Mouse (Mus musculus) cerebellum, adult 11 months (tissue): ENCODE results near the gene Fbxo39.
"Not testable (repeated sequence)": the region's sequence is repeated elsewhere in the genome, so short reads cannot be mapped to it uniquely, and the experiment has no call there.

Experiments
- DNase-seq: peaks from one replicate; pipeline ENCODE4 v3.0.0; 2022

The Fbxo39 gene

DNA sequence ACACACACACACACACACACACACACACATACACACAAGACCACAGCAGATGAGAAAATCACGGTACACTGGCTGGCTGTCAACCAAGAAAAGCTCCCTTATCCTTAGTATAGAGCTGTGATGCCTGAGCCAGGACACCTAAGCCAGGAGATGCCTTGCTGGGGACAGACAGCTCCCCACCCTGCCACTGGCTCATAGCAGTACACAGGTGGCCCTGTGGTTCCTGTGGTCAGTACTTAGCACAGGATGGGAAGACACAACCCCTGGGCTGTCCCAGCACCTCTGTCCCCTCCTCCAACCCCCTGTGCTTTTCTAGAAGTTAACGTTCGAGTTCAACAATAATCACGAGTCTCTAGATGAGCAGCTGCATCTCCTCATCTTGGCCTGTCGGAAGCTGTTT lies 3.8 kb downstream of the Fbxo39 start:
- no peak for DNase-seq

- no peak for DNase-seq
Observed at GRCm38 (mm10) chr11:72324431-72324830, 10.2 kb downstream of the Fbxo39 start.

GRCm38 (mm10) chr11:72325701-72326100 lies 11.5 kb downstream of the Fbxo39 start:
- no peak for DNase-seq

DNA sequence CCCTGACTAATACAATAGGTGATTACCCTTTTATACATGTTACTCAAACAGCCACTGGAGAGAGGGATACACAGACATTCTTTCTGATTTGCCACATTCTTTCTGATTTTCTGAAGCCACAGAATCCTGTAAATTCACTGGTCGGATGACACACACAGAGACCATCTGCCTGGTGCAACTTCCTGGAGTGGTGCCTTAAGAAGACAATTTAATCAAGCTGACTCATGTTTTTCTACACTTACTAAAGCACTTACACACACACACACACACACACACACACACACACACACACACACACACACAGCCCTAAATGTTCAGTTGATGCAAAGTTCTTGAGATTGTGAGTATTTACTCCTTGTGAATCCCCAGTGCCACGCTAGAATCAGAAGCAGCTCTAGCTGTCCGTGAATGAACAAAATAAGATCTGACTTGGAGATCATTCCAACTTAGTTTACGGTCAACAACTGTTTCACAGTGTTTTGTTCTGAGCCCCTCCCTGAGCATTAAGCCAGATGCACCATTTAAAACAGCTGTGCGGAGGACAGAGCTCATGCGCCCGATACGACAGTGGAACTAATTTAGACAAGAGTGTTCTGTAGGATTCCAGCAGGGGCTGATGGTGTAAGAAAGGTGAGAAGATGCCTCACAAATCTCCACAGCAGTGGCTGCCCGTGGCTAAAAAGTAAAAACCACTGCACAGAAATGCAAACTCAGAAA lies 18.9 kb downstream of the Fbxo39 start:
- no peak for DNase-seq

- DNase-seq, result no peak
Observed at GRCm38 (mm10) chr11:72334653-72335052, 20.4 kb downstream of the Fbxo39 start.

GRCm38 (mm10) chr11:72336726-72337125 lies 22.5 kb downstream of the Fbxo39 start:
- no peak for DNase-seq

- DNase-seq, result no peak
Observed at GRCm38 (mm10) chr11:72338437-72338871, 24.2 kb downstream of the Fbxo39 start.

- no peak for DNase-seq
Observed at GRCm38 (mm10) chr11:72339716-72340115, 25.5 kb downstream of the Fbxo39 start.

DNA sequence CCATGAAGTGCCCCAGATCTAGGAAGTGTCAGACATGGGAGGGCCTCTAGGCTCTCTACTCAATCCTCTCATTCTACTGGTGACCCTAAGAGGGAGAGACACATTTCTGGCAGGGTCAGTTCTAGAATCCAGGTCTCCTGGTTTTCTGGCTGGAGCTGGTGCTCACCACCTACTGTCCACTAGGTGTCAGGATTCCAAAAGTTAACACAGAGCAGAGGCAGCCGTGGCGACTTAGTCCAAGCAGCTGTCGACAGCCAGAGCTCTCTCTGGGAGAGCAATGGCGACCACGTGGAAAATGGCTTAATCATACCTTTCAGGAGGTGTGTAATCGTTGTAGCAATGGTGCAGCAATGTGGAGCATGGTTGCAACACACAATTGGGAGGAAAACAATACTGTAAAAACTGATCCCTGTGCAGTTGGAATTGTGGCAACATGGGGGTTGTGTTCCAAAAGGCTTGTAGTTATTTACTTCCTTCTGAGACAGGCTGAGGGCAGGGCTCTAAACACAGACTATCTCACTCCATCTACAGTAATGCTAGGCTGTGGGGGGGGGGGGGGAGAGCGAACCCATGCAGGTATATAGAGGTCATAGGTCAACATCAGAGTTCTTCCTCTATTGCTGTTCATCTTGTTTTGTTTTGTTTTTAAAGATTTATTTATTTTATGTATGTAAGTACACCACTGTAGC lies 28.4 kb downstream of the Fbxo39 start:
- DNase-seq, result peak; percentile 52

DNA sequence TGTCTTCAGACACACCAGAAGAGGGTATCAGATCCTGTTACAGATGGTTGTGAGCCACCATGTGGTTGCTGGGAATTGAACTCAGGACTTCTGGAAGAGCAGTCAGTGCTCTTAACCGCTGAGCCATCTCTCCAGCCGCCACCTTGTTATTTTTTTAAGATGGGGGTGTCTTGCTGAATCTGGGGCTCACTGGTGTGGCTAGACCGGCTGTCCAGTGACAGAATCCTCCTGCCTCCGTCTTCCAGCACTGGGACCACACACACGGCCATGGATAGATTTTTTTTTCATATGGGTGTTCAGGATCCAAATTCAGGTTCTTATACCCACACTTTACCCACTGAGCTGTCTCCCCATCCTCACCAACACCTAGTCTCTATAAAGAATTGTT lies 29.0 kb downstream of the Fbxo39 start:
- not testable (repeated sequence) for DNase-seq

DNA sequence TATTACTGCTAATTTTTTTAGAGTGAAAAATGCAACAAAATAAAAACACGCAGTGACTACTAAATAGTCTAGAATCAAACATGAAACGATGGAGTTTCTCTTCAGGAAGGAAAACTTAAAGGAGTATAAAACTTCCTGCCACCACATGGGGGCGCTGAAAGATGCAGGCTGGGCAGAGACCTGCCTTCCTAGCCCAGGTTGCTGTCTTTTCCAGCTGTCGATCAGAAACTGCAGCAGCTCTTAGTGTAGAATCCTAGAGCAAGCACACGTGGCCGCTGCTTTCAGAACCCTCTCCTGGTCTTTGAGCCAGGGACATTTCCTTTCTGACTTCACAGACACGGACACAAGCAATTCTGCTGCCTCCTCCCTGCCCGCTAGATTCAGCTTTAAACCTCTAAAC lies 29.7 kb downstream of the Fbxo39 start:
- DNase-seq, result no peak

GRCm38 (mm10) chr11:72344486-72344885 lies 30.2 kb downstream of the Fbxo39 start:
- no peak for DNase-seq

DNA sequence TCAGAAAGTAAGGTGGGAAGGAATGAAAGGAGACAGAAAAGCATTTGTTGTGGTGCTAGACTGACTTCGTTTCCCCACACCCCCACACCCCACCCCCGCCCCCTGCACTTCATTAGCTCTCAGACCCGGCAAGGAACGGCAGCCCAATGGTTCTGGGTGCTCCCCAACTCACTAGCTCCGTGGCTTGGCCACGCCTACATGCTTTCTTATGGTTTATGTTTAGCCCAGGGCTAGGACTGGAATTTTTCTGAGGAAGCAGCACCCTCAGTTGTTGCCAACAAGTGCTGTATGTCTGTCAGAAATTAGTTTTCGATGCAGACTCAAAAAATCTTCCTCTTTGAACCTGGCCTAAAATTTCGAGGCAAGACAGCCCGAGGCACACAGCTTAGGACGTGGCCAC lies 34.3 kb downstream of the Fbxo39 start:
- no peak for DNase-seq

DNA sequence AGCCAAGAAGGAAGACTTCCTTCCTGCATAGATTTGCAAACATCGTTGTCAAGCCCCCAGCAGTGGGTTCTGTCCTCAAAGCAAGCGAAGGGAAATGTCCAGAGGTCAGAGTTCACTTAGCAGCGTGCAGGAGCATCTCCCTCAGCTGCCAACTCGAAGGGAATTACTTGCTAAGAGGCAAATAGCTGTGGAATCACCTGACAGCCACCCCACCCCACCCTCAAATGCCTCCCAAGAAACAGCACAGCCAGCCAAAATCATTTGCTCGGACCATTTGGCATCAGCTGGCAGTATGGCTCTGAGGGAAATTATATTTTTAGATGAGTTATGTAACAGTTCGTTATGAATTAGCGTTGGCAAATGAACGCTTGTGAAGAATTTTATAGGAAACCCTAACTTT lies 34.8 kb downstream of the Fbxo39 start:
- peak; percentile 53 for DNase-seq

DNA sequence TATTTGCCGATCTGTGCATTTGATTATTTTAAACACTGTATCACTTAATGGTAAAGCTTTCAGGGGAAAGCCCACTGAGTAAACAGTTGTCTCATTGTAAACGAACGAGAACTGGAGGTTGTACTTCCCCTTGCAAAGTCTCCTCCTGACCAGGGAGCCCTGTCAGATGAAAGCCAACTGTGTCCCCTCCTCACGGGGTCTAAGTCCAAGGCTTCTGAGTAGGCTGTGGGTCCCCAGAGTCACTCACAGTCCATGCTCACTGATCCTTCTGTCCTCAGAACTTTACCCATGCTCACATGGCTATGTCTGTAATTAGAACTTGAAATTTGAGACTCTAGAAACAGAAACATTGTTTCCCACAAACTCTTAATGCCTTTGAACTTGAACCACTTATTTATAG lies 35.4 kb downstream of the Fbxo39 start:
- no peak for DNase-seq

DNA sequence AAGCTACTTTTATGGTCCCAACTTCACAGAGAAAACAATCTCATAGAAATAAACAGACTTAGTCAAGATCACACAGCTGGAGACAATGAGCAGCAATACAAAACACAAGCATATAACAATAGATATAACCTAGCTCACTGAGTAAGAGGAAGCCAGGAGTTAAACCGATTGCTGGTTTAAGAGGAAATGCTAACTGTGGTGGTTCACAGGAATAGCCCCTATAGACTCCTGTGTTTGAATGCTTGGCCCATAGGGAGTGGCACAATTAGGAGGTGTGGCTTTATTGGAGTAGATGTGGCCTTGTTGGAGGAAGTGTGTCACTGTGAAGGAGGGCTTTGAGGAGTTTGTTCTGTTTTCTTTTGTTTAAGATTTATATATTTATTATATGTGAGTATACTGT lies 38.0 kb downstream of the Fbxo39 start:
- DNase-seq, result no peak

- no peak for DNase-seq
Observed at GRCm38 (mm10) chr11:72353186-72353585, 38.9 kb downstream of the Fbxo39 start.

- peak; percentile 33 for DNase-seq
Observed at GRCm38 (mm10) chr11:72354971-72355728, 40.9 kb downstream of the Fbxo39 start.

GRCm38 (mm10) chr11:72361385-72362346 lies 47.4 kb downstream of the Fbxo39 start:
- DNase-seq, result peak; percentile 26

GRCm38 (mm10) chr11:72362347-72362741 lies 48.1 kb downstream of the Fbxo39 start, which contains the start of gene Tekt1:
Gene Tekt1, minus strand, starts transcription at chr11:72362442.
- DNase-seq, result no peak

GRCm38 (mm10) chr11:72363523-72364240 lies 49.4 kb downstream of the Fbxo39 start:
- no peak for DNase-seq

GRCm38 (mm10) chr11:72364526-72364925 lies 50.3 kb downstream of the Fbxo39 start:
- DNase-seq, result no peak
